Mouse (Mus musculus): ENCODE results near the gene Dvl1. TPM values are rescaled to one million over a fixed set of nuclear protein-coding genes. Genes with fewer than 3 reads are reported as not detected.

The Dvl1 gene
- total RNA-seq, 2 experiments from 2014 or later = 16.2 to 49.5 TPM

DNA sequence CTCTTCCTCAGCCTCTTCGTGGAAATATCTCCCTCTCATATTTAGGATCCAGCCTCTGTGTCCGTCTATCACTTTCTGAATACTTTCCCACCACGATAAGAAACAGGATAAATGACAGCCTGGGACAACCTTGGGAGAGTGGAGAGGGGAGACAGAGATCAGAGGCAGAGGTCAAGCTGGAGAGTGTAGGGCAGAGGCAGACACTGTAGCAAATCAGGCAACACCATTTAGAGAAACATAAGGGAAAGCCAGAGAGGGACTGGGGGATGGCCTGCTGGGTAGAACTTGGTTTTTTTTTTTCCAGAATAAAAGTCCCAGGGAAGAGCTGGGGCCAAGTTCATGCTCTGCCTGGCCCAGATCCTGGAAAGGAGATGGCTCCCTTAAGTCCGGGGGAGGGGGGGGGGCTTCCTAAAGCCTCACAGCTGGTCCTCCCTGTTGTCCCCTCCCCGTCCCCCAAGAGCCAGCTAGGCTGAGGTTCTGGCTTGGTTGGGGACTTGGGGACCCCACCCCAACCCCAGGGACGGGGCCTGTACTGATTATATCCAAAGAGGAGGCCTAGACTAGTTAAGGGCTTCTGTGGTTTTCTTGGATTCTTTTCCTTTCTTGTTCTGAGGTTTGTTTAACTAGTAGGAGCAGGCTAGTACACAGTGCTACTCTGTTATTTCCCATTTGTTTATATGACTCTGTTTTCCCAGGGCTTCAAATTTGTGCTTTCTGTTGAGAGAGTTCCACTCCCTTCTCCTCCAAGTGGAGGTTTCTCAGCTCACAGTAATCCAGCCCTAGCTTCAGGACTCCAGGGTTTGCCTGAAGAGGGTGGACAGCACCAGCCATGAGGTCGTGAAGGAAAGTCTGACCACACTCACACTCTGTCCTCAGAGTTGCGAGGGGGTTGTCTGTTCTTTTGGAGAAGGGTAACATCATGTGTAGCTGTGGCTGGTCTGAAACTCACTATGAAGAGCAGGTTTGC lies 8.7 kb upstream of the Dvl1 start:
- ATAC-seq (replicated peaks; ENCODE audit: low FRiP score, low TSS enrichment, poor library complexity, severe bottlenecking) = no peak

DNA sequence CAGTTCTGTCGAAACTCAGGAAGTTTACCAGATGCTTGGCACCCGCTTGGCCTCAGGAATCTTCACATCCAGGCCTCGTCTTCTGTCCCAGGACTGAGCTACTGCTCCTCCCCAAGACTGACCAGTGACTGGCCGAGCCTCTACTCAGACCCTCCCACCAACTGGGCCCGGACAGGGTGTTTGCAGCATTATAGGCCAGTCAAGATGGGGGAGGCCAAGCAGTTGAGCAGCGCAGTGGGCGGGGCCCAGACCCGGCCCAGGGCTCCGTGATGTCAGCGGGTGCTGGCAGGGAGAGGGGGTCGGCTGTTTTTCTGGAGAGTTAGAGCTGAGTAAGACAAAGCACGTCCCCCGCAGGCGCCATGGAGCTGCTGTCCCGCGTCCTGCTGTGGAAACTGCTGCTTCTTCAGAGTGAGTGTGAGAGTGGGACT lies 7.7 kb upstream of the Dvl1 start, which contains the start of gene Mxra8:
TSS of gene Mxra8 (plus strand) at position 198 of the 428 bp plus-strand sequence.
- no peak for ATAC-seq (replicated peaks; ENCODE audit: low FRiP score, low TSS enrichment, poor library complexity, severe bottlenecking)

DNA sequence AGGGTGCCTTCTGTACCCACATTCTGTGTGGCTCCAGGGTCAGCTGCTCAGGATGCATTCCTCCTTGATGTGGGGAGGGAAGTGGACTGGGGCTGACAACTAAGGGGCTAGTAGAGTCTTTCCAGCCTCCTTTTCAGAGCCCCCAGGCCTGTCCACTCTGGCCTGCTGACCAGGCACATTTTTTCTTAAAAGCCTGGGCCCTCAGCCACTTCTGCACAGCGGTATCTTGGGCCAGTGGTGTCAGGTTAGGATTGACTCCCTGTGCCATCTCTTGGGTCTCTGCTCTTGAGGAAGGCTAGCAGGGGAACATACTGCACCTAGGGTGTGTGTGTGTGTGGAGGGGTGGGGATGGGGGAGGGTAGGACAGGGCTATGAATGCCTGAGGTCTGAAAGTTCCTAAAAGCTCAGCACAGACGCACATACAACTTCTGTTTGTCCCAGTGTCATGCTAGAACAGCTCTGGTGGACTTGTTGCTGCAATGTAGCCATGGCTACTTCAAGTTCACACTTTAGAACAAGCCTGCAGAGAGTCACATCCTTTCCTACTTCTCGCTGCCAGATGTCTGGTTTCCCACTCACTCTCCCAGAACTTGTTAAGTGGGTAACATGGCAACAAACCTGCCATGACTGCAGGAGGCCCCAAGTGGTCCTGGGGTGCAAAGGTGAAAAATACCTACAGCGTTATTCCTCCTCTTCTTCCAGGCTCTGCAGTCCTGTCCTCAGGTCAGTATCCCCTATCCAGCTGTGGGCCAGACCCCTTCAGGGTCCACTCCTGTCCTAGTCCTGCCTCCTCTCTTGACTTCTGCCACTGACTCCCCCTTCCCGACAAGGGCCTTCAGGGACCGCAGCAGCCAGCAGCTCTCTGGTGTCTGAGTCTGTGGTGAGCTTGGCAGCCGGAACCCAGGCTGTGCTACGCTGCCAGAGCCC lies 6.9 kb upstream of the Dvl1 start:
- no peak for ATAC-seq (replicated peaks; ENCODE audit: low FRiP score, low TSS enrichment, poor library complexity, severe bottlenecking)

DNA sequence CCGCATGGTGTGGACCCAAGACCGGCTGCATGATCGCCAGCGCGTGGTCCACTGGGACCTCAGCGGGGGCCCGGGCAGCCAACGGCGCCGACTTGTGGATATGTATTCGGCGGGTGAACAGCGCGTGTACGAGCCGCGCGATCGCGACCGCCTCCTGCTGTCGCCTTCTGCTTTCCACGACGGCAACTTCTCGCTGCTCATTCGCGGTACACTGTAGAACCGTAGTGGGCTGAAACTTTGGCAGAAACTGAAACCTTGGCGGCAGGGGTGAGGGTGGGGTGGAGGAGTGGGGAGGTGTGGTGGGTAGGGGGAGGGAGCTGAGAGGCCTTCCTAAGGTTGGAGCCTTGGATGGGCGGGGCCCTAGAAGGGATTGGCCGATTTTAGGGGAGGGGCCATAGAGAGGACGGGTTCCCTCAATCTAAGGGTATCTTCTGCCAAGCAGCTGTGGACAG lies 6.2 kb upstream of the Dvl1 start:
- ATAC-seq (replicated peaks; ENCODE audit: low FRiP score, low TSS enrichment, poor library complexity, severe bottlenecking) = peak; percentile 77

DNA sequence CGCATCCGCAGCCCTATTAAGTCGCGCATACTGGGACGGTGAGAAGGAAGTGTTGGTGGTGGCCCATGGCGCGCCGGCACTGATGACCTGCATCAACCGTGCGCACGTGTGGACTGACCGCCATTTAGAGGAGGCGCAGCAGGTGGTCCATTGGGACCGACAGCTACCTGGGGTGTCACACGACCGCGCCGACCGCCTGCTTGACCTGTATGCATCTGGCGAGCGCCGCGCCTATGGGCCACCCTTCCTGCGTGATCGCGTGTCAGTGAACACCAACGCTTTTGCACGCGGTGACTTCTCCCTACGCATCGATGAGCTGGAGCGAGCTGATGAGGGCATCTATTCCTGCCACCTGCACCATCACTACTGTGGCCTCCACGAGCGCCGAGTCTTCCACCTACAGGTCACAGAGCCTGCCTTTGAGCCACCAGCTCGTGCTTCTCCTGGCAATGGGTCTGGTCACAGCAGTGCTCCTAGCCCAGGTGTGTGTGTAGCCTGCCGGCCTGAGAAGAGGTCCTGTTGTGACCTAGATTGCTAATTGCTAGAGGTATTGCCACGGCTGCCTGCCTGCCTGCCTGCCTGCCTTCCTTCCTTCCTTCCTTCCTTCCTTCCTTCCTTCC lies 5.4 kb upstream of the Dvl1 start:
- no peak for ATAC-seq (replicated peaks; ENCODE audit: low FRiP score, low TSS enrichment, poor library complexity, severe bottlenecking)

DNA sequence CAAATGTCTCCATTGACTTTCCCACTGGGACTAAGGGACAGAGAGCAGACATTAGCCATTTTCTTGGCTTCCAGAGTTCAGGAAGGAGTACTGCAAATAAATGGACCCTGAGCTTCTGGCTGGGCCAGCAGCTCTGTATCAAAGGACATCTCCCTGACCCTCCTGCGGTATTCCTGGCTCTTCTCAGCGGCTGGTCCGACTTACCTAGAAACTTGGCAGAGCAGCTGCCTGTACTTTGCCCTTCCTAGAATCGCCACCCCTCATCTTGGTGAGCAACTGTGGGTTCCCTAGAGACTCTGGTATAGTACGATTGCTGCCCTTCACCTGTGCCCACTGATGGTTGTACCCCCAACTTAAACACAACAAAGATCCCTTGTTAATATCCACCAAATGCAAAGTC lies 4.0 kb upstream of the Dvl1 start:
- ATAC-seq (replicated peaks; ENCODE audit: low FRiP score, low TSS enrichment, poor library complexity, severe bottlenecking) = no peak

DNA sequence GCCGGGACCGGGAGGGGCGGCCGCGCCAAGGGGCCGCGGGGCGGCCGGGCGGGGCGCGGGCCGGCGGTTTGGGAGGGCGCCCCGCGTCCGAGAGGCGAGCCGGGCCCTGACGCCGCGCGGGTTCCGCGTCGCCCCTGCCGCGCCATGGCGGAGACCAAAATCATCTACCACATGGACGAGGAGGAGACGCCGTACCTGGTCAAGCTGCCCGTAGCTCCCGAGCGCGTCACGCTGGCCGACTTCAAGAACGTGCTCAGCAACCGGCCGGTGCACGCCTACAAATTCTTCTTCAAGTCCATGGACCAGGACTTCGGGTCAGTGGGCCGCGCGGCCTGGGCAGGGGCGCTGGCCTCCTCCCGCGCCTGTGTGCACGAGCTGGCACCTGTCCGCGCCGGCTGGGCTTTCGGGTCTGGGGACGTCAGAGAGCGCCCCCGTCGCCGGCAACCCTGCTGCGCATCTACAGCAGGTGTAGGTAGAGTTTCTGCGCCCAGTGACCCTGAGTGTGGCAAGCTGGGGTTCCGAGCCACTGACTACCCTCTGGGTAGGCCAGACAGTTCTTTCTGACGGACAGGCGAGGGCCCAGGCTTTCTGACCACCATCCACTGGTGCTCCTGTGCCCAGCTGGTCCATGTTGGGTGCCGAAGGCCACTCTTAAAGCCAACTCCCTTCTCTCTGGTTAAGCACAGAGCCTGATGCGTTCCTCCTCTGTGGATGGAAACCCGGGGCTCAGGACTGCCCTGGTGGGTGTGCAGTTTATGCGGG lies 570 bp downstream of the Dvl1 start:
- peak; percentile 19; the same call in 1 of the 2 replicates for ATAC-seq (replicated peaks; ENCODE audit: low FRiP score, low TSS enrichment, poor library complexity, severe bottlenecking)

DNA sequence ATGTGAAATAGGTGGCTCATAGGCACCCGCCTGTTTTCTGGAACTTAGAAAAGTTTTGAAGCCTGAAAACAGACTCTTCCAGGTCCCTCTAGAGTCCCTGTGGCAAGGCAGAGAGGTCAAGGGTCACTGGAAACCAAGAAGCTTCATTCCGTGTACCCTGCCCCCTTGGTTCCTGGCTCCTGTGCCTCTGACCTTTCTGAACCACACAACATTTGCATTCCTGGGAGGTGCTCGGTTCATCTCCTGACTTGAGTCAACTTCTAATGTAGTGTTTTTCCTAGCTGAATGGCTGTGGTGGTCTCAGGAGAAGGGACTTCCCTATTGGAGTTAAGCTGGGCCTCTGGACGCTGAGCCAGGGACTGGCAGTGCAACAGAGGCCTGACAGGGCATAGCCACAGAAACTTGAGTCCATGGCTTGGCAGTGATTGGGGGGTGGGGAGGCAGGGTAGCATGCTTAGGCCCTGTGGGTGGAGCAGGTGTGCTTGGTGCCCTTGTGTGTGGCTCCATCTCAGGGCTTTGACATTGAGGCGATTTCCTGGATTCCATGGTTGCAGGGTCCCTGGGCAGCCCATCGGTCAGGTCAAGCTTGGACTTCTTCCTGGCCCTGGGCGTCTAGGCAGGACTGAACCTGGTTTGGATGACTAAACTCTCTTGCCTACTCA lies 1.4 kb downstream of the Dvl1 start:
- 0 out of 2 replicates have a peak, but pooled peaks have one; percentile 13 for ATAC-seq (replicated peaks; ENCODE audit: low FRiP score, low TSS enrichment, poor library complexity, severe bottlenecking)

DNA sequence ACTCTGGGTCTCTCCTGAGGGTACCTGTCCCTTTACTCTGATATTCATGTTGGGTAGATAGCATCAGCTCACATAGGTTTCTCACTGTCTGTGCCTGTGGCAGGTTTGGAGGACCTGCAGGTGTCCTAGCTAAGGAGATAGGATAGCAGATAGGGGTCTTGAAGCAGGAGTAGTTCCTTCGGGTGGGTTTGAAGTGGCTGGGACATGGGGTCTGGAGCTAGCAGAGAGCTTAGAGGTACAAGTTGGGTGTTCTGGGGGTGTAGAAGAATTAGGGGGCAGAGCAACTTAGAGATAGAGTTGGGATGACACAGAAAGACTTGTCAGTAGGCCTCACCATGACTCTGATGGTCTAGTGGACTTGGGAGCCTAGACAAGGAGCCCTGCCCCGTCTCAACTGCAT lies 2.2 kb downstream of the Dvl1 start:
- ATAC-seq (replicated peaks; ENCODE audit: low FRiP score, low TSS enrichment, poor library complexity, severe bottlenecking) = no peak

DNA sequence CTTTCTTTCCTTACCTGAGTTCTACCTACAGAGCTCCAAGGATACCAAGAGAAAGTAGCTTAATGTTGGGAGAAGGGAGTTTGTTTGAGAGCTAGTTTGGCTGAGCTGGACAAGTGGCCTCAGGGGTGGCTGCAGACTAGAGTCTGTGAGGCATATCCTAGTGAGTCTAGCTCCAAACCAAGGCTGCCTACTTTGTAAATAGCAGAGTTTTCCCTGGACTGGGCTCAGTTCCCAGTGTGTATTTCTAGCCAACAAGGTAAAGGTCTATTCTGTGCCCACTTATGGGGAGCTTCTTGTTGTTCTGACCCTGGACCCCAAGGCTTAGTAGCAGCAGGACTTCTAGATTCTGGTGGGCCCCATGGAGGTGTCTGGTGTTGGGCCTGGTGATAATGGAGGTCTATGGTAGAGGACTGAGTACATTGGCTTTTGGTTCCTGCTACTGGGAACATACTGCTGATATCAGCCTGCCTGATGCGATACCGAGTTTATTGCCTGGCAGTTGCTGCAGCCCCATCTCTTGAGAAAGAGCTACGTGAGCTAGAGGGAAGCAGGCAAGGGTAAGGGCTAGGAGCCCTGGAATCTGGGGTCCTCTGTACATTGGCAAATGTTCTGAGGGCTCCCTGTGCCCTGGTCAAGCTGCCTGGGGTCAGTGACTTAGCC lies 2.7 kb downstream of the Dvl1 start:
- no peak for ATAC-seq (replicated peaks; ENCODE audit: low FRiP score, low TSS enrichment, poor library complexity, severe bottlenecking)

DNA sequence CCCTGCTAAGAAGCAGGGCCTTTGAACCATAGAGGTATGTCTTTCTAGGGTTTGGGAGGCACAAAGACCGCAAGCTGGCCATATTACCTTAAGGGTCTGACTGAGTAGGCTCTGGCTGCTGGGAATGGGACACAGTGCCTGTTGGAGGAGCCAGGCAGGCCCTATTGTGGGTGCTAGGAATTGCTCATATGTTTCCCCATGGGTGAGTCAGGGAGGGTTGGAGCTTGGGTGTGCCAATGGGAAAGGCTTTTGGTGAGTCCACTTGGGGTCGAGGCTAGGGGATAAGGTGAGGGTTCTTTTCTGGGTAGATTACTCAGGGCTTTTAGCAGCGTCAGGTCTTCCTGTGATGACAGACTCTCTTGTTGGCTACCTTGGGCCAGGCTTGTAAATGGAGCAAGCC lies 4.2 kb downstream of the Dvl1 start:
- no peak for ATAC-seq (replicated peaks; ENCODE audit: low FRiP score, low TSS enrichment, poor library complexity, severe bottlenecking)

DNA sequence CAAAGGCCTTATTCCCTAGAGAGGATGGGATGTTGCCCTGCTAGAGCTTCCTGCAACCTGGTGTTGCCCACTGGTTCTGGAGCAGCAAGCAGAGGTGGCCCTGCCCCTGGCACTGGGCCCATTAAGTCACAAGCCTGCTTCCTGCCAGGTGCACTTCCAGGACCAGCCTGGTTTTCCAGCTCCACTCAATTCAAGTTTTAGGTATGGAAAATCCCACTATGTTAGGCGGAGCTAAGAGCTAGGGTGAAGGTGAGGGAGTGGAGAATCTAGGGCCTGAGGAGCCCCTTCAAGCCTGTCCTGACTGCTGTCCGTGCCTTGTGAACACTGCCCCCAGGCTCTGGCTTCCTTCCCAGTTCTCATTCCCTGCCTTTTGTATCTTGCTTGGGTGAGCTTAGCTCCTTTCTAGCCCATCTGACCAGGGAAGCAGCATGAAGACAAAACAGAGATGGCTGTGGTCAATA lies 4.8 kb downstream of the Dvl1 start:
- ATAC-seq (replicated peaks; ENCODE audit: low FRiP score, low TSS enrichment, poor library complexity, severe bottlenecking) = no peak

DNA sequence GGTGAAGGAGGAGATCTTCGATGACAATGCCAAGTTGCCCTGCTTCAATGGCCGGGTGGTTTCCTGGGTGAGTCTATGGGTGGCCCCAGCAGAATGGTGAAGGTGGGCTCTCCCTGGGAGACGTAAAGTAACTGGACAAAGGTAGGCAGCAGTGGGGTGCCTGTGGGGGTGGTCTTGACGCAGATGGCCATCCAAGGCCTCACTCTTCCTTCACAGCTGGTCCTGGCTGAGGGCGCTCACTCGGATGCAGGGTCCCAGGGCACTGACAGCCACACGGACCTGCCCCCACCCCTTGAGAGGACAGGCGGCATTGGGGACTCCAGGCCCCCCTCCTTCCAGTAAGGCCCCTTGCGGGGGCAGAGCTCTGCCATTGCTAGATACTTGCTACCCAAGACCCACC lies 6.2 kb downstream of the Dvl1 start:
- ATAC-seq (replicated peaks; ENCODE audit: low FRiP score, low TSS enrichment, poor library complexity, severe bottlenecking) = no peak

DNA sequence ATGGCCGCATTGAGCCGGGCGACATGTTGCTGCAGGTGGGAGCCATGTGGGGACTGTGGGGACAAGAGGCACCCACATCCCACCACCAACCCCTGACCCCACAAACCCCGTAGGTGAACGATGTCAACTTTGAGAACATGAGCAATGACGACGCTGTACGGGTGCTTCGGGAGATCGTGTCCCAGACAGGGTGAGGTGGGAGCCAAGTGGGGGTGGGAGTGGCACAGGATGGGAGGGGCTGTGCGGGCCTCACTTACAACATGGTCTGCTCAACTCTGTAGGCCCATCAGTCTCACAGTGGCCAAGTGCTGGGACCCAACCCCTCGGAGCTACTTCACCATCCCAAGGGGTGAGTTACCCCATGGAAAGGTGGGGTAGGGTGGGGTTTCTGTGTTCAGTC lies 7.8 kb downstream of the Dvl1 start:
- ATAC-seq (replicated peaks; ENCODE audit: low FRiP score, low TSS enrichment, poor library complexity, severe bottlenecking) = no peak

DNA sequence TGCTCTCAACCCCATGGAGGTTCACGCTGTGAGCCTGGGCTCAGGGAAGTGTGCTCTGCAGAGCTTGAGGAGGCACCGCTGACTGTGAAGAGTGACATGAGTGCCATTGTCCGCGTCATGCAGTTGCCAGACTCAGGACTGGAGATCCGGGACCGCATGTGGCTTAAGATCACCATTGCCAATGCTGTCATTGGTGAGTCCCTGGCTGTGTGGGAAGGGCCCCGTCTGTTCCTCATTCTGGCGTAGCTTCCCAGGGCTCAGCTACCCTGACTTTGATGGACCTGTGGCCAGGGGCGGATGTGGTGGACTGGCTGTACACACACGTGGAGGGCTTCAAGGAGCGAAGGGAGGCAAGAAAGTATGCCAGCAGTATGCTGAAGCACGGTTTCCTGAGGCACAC lies 8.9 kb downstream of the Dvl1 start:
- ATAC-seq (replicated peaks; ENCODE audit: low FRiP score, low TSS enrichment, poor library complexity, severe bottlenecking) = no peak

DNA sequence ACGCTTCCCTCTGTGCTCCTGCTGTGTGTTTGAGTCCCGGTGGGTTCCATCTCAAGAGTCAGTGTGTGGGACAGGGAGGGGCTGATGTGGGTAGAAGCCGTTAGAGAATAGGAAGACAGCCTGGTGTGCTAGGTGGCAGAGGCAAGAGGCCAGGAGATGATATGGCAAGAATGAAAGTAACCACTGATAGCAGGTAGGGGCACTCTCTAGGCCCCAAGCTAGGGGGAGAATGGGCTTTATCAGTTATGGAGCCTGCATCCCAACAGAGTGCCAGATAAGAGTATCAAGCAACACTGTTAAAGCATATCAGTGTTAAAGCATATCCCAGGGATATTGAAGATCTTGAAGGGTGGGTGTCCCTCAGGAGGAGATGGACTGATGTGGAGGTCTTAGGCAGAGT lies 9.7 kb downstream of the Dvl1 start:
- 0 out of 2 replicates have a peak, but pooled peaks have one; percentile 17 for ATAC-seq (replicated peaks; ENCODE audit: low FRiP score, low TSS enrichment, poor library complexity, severe bottlenecking)

DNA sequence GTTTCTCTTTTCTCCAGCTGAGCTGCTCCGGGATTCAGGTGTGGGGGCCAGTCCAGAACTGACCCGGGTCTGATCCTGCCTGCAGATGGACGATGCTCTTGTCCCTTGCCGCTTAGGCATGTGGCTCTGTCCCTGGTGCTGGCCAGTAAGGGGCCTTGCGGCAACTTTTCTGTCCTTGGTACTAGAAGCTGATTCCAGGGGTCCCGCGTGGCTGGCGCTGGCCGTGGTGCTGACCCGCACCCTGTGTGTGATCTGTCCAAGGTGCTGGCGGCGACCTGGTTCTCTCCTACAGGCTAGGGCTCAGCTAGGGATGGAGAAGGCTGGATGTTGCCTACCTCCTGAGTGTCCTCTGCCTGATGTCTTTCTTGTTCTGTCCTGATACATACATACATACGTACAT lies 12.1 kb downstream of the Dvl1 start:
- peak; percentile 32; the same call in 1 of the 2 replicates for ATAC-seq (replicated peaks; ENCODE audit: low FRiP score, low TSS enrichment, poor library complexity, severe bottlenecking)

DNA sequence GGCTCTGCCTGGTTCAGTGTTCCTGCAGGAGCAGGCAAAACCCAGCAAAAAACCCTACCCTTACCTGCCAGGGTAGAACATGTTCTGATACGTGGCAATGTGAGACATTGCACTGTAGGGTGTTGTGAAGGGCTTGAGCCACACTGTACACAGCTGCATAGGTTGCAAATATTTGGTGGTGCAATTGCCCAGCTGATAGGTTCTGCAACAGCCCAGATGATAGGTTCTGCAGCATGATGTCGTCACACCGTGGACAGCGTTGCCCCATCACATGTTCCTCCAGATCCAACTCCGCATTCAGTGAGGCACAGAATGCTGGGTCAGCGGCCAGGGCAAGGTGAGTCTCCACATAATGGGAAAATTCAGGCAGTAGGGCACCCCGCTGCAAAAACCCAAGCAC lies 14.6 kb downstream of the Dvl1 start:
- ATAC-seq (replicated peaks; ENCODE audit: low FRiP score, low TSS enrichment, poor library complexity, severe bottlenecking) = no peak

Measured in megakaryocyte-erythroid progenitor cell, adult 5-6 weeks (primary cell).